Mouse (Mus musculus) layer of hippocampus, postnatal 25 days (tissue): ENCODE measurements around the gene Asb3. TPM values are rescaled to one million over a fixed set of nuclear protein-coding genes. Genes with fewer than 3 reads are reported as not detected.
"Not testable (repeated sequence)": the region's sequence is repeated elsewhere in the genome, so short reads cannot be mapped to it uniquely, and the experiment has no call there.

Experiments used
- DNase-seq, 2 experiments: peaks; one replicate each; pipeline ENCODE4 v3.0.0; 2022; ENCODE audit warnings: mixed read lengths in 2 of 2, low spot score in 1 of 2; ENCODE audit errors: extremely low spot score in 1 of 2
- total RNA-seq, 2 experiments: library from RNA; stranded (reverse); gene quantifications; 2 replicates each; pipeline ENCODE4 v1.2.3; 2021

The Asb3 gene
- total RNA-seq, 2 experiments from 2014 or later = 17.1 to 17.8 TPM

DNA sequence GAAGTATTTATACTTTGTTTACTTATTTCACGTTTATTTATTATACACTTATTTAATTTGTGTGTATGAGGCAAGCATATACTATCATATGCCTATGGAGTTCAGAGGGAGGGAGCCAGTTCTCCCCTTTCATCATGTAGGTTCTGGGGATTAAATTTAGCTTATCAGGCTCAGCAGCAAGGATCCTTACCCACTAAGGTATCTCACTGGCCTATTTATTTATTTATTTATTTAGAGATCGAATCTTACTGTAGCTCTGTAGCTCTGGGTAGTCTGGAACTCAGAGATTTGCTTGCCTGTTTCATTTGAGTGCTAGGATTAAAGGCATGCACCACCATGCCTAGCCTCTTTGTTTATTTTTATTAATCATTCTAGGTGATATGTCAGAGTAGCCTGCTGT is 113.5 kb downstream of the Asb3 start:
- no peak for DNase-seq

DNA sequence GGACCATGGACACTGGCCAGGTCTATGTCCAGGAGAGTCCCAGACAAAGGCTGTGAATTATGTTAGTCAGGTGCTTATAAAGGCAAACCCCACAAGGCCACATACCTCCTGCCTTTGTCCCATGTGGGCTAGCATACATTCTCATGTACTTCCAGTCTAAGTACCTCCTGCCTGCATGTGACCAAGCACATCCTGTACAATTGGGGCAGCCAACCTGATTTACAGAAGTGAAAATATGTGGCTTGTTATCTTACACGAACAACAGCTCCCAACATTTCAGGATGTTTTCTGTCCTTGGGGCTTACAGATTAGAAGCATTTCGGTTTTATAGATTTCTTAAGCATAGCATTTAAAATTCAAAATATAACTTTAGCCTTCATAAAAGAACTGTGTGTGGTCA is 114.8 kb downstream of the Asb3 start:
- no peak for DNase-seq

DNA sequence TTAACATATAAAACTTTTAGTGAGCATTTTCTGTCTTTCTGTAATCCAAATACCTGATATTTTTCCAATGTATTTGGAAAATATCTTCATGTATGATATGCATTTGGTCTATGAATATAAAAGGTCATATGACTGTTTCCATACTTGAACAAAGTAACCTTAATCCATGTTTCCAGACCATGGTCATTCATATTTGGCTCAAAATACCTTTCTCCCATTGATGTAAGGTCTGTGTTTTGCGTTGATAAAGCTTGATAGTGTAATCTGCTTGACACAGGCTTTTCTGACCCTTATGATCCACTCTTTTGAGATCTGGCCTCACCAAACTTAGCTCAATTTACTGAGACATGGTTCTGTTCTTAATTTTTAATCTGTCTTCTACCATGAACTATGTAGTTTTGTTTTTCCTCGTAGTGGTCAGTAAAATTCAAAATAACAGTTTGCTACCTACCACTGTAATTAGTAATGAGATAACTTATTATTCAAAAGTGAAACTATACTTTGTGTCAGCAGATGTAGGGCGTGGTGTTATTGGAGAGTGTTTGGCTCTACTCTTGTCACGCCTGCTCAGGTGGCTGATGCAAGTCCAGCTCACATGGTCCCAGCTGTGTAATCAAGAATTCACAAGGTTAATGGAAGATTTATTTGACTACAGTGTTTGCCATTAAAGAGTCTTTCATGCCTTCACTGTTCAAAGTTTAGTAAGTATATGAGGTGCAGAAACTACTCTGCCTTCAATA is 116.1 kb downstream of the Asb3 start:
- no peak for DNase-seq

DNA sequence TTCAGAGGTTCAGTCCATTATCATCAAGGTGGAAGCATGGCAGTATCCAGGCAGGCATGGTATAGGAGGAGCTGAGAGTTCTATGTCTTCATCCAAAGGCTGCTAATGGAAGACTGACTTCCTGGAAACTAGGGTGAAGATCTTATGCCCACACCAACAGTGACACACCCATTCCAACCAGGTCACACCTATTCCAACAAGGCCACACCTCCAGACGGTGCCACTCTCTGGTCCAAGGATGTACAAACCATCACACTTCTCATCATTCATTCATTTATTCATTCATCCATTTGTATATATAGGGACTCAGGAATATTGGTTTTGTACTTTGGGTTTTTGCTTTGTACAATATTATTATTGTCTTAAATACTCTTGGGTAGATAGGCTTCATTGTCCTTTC is 124.5 kb downstream of the Asb3 start:
- not testable (repeated sequence) for DNase-seq

DNA sequence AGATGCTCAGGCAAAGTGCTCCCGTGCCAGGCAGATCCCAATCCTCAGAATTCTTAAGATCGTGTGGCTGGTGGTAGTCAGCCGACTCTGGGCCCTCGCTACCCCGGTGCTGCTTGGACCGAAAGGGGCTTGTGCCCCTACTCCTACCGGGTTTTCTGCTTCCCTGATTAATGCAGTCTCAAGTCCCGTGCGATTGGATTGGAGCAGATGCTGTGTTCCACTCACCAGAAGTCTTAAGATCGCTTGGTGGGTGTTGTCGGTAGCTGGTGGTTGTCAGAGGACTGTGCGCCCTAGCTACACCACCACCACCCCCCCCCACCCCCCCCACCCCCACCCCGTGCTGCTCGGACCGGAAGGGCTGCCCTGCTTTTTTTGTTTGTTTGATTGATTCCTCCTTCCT is 132.2 kb downstream of the Asb3 start:
- DNase-seq = not testable (repeated sequence)

DNA sequence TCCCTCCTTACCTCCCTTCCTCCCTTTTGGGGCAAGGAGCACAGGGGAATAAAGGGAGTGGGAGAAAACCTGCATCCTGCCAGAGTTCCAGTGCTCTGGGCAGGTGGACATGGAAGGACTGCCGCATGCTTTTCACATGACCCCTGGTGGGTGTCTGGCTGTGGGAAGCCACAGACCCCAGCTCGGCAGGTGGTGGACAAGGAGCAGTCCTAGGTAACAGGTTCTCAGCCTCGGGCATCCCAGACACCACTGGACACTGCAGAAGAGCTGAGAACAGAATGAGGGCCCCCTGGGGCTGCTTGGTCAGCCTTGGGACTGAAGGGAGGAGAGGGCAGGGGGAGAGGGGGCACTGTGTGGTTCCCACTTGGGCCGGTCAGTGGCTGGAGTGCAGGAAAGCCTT is 149.7 kb downstream of the Asb3 start:
- DNase-seq = no peak

DNA sequence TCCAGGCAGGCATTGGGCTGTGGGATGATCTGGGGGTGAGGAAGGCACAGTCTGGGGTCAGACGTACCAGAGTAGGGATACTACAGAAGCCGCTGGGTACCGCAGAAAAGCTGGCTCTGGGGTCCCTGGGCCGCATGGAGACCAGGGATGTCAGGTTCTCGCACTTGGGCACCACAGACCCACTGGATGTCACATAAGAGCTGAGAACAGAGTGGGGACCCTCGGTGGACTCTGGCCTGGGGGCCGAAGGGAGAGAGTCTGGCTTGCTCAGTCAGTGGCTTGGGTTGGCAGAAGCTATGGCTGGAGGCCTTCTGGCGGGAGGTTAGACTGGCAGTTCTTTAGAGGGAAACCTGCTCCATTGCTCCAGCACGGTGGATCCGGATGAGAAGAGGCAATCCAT is 204.8 kb downstream of the Asb3 start:
- DNase-seq = no peak

DNA sequence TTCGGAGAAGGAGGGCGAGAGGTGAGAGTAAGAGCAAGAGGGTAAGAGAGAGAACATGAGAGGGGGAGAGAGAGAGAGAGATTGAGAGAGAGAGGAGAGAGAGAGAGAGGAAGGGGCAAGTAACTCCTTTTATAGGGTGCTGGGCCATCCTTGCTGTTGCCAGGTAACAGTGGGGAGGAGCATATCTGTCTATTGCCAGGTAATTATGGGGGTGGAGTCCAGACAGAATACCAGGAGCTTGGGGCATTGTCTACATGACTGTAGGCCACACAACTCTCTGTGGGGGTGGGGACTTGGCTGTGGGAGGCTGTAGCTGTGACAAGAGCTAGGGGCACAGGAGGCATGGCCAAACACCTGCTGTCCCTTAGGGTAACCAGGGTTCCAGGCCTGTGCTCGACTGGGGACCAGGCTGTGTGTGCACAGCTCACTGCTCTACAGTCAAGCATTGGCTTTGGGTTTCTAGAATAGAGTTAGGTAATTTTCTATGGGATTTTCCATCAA is 205.3 kb downstream of the Asb3 start:
- DNase-seq = no peak

DNA sequence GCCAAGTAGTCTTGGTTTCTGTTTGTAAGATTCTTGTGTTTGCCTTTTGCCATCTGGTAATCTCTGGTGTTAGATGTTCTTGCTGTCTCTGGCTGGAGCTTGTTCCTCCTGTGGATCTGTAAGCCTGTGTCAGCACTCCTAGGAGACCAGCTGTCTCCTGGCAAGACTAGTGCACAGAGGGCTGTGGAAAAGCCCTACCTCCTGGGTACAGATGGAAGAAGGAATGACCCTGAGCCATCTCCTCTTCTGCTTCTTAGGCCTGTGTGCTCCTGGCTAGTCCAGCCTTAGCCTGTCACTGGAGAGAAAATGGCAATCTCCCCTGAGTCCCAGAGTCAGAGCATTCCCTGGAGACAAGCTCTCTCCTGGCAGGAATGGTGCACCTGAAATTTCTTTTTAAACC is 214.3 kb downstream of the Asb3 start:
- DNase-seq = not testable (repeated sequence)

DNA sequence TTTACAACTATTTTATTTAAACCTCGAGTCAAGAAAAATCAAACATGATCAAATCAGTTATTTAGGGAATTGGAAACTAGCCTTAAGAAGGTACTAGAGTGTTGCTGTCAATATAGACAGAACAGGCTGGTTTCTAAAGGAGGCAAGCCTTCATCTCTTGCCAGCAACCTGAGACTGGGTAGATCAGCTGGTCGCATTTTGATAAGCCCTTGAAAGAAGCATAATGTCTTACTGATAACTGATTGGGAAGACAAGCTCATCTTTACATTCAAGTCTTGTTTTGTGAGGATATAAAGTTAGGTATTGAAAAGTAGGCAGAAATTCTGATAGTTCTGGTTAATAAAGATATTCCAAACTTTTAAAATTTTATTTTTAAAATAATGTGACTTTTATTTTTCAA is 217.0 kb downstream of the Asb3 start:
- no peak for DNase-seq

DNA sequence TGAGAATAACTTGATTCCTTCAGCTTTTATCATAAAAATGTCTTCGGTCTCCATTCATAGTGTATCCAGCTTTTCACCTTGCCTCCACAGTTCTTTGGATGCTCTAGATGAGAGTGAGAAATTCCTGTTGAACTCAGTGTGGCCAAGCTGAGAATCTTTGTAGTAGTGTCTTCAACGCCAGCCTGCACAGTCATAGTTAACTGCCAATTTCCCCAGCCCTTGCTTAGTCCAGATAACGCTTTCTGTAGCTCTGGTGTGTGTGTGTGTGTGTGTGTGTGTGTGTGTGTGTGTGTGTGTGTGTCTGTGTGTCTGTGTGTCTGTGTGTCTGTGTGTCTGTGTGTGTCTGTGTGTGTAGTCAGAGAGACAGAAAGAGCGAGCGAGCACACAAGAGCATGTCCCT is 220.1 kb downstream of the Asb3 start:
- DNase-seq = no peak

DNA sequence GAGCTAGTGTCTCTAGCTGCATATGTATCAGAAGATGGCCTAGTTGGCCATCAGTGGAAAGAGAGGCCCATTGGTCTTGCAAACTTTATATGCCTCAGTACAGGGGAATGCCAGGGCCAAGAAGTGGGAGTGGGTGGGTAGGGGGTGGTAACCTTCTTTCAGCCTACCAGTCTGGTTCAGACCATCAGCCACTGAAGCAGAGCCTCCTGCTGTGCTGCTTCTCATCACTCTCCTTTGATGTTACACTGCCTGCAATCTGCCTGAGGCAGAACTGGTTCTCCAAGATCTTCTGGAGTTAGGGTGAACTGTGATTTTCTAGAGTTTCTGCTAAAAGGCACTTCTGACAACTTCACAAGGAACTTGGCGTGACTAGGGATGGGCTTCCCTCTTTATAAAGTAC is 241.7 kb downstream of the Asb3 start:
- DNase-seq = not testable (repeated sequence)

DNA sequence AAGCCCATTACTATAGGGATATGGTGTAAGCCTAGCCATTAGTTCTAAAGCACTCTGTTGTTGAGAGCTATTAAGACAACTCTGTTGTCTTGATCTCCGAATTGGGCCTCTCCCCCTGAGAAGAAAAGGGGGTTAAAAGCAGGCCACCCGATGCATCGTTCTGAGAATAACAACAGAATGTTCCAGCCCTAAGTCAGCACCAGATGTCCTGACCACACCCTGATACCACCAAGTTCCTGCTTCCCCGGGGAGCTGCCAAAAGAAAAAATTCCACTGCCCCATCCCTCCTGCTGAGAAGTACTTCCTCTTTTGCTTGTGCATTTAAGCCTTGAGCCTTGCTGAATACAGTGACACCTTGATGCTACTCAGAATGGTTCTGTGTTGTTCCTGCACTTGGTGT is 248.5 kb downstream of the Asb3 start:
- DNase-seq = not testable (repeated sequence)

DNA sequence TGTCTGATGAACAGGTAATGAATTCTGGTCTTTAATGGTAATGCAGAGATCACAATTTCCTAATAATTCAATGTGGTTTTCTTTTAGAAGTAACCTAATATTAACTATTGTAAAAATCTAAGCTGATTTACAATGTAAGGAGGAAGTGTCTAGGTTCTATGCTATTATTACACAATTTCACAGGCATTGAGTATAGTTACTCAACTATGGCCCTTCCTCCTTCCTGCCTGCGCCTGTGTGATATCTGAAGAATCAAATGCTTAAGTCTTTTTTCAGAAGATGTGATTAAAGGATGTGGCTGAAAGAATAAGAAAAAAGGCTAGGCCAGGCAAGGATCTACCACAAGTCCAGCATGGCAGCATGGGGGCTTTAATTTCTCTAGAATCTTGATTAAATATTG is 249.6 kb downstream of the Asb3 start:
- not testable (repeated sequence) for DNase-seq

DNA sequence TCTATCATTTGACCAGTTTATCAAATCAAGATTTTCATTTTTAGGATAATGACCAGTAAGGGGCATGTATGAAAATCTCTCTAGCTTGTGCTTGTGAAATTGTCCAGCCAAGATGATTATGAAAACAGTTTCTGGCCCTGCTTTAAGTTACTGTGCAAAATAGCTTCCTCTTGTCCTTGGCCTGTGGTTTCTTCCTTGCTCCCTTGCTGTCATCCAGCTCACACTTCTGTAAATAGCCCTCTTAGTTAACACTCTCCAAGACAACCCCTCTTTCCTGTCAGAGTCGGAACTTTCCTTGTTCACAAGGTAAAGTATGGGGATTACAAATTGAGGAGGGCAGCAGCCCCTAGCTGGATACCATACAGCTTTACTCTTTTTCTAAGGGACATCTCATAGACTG is 253.2 kb downstream of the Asb3 start:
- not testable (repeated sequence) for DNase-seq

Other genes with a start within 250 kb of the Asb3 start
- 10 to 100 TPM; 25.4 to 29.2 TPM for gene Acyp2, start 235.8 kb upstream of the Asb3 start, total RNA-seq
- gene Psme4, start 113.7 kb upstream of the Asb3 start, total RNA-seq = 10 to 100 TPM; 35.1 to 47.1 TPM
- 10 to 100 TPM; 11.1 to 11.2 TPM for gene Gpr75, start 58 bp upstream of the Asb3 start, total RNA-seq
- gene Erlec1, start 68.9 kb downstream of the Asb3 start, total RNA-seq = 10 to 100 TPM; 49.4 to 53.7 TPM
- gene Chac2, start 100.9 kb downstream of the Asb3 start, total RNA-seq = 10 to 100 TPM; 15.6 to 16.7 TPM